Mouse (Mus musculus) T-cell, adult 2 months (primary cell): ENCODE data around the gene Cfap97.
A peak's percentile ranks its signal among the peaks of the same experiment; 100 is the strongest.
"Not testable (repeated sequence)": the region's sequence is repeated elsewhere in the genome, so short reads cannot be mapped to it uniquely, and the experiment has no call there.

ENCODE experiments used
- DNase-seq: peaks from one replicate; pipeline ENCODE4 v3.0.0; 2022; ENCODE audit warnings: low spot score

Cfap97 gene

DNA sequence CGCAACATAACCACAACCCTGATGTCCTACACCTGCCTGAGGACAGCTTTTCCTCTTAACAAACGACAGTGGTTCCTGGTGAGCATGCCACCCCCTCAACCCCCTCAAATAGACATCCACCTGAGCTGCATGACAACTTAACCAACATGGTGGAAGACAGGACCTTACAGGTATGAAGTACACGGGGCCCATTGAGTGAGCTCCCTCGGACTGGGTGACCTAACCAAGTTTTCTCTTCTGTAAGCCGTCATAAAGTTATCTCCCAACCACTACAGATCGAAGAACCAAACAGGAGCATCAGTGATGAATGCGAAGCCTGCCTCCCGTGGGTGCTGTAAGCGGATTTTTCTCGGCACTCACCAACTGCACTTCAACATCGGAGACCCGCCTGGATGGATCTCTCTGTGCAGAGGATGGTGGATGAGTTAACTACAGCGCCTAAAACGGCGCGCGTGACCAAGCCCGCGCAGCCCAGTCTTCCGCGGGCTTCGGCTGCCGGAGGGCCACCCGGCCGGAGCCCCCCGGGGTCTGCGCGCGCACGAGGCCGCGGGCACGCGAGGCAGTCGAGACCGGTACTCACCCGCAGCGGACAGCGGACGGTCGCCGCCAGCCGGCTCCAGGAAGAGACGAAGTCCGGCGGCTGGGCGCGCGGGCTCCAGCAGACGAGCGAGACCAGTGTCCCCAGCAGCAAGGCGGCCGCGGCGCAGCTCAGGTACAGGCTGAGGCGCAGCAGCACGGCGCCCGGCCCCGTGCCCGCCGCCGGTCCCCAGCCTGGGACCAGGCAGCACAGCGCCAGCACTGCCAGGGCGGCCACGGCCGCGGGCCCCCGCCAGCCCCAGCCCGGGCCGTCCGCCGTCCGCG lies at the start of gene Cfap97:
Cfap97 (plus strand) TSS at position 570 of the 861 bp plus-strand sequence.
- DNase-seq, result peak; percentile 23

DNA sequence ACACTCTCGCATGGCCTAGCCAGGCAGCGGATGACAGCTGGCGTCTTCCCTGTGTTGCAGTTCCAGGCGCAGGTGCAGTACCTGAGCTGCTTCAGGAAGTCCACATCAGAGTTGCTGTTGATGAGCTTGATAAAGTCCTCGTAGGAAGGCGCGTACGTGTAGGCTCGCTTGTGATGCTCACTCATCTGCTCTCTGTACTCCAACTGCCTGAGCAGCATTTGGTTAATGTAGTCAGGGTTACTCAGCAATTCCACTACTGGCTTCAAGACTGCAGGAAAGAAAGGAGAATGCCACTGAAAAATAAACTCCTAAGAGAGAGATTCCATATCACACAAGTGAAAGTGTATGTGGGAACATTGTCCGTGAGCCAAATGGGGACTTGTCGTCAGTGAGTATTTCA lies 48.1 kb upstream of the Cfap97 start:
- DNase-seq, result no peak

DNA sequence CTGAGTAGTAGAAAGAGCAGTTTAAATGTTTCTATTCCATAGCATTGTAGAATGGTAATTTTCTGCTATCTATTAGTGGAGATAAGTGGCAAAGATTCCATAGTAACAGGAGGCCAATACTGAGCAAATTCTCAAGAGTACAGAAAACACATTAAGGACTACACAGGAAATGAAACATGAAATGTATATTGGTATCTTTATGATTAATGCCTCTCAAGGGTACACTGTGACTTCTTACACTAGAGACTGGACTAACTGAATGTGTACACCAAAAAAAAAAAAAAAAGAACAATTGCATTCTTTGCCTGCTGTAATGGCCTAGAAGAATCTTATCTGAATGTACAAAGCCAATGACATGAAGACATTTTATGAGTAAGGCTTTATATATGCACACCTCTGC lies 43.9 kb upstream of the Cfap97 start:
- no peak for DNase-seq

DNA sequence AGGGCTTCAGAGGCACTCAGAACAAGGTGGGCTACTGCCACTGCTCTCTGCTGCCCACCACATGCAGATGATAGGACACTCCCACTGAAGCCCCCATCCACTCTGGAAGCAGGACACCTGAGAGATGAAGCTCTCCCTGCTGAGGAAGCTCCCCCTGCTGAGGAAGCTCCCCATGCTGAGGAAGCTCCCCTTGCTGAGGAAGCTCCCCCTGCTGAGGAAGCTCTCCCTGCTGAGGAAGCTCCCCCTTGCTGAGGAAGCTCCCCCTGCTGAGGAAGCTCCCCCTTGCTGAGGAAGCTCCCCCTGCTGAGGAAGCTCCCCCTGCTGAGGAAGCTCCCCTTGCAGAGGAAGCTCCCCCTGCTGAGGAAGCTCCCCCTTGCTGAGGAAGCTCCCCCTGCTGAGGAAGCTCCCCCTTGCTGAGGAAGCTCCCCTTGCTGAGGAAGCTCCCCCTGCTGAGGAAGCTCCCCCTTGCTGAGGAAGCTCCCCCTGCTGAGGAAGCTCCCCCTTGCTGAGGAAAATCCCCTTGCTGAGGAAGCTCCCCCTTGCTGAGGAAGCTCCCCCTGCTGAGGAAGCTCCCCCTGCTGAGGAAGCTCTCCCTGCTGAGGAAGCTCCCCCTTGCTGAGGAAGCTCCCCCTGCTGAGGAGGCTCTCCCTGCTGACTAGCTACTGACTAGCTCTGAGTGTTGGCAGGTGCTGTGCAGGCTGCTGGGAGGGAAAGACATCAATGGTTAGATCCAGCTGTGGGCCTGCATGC lies 38.0 kb upstream of the Cfap97 start:
- DNase-seq, result not testable (repeated sequence)

DNA sequence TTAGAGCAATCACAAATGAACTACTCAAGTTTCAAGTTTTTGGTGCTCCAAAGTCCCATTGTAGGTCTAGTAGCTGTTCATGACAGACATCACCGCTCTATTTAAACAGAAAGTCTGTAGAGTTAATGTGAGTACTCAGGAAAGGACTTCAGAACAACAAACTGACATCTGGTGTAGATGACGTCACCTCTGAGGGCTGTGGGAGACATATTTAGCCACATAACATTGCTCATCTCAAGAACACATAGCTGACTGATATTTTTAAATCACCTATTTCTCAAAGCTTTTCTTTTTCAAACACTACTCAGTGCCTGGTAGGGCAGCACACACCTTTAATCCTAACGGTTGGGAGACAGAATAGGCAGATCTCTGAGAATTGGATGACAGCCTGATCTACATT lies 34.4 kb upstream of the Cfap97 start:
- DNase-seq, result no peak

DNA sequence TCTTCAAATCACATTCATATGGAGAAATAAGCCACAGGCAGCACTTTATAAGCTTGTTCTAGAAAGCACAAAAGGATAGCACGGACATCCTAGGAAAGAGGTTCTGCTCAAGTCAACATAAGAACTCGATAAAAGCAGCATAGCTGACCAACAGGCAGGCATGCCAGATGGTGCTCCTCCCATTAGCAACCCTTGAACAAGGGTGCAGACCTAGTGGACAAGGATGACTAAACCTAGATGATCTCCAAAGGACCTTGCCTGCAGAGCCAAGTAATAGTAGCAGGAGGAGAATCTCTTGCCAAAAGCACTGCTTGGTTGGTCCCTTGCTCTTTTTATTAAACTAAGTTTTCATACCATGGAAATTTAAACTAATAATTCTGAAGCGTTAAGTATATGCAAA lies 32.4 kb upstream of the Cfap97 start:
- no peak for DNase-seq

DNA sequence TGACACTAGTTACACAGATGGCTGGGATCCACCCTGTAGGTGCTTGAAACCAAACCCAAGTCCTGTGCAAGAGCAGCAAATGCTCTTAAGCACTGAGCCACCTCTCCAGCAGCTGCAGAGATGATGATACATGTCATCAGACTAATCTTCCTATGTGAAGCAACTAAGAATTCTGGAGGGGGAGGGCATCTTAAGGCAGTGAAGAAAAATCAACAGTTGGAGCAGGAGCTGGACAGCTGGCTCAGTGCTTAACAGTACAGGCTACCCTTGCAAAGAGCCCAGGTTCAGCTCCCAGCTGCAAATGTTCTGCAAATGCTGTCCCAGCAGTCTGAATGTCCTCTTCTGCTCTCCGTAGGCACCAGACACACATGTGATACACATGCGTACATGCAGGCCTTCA lies 29.1 kb upstream of the Cfap97 start:
- DNase-seq, result no peak

DNA sequence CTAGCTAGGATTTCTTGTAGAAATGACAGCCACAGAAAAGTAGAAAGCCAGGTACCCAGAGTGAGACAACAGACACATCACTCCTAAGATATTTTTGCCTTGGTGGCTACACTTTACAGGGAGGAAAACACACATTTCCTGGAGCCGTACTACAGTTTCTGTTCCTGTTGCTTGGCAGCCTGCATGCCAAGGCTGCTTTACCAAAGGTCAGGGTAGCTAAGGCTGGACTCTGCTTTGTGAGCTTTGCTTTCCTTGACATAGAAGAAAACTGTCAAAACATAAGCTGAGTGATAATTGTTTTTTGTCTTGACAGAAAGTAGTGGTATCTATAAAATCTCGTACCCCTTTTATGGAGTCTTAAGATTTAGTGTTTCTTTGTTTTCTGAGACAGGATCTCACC lies 21.1 kb upstream of the Cfap97 start:
- no peak for DNase-seq

DNA sequence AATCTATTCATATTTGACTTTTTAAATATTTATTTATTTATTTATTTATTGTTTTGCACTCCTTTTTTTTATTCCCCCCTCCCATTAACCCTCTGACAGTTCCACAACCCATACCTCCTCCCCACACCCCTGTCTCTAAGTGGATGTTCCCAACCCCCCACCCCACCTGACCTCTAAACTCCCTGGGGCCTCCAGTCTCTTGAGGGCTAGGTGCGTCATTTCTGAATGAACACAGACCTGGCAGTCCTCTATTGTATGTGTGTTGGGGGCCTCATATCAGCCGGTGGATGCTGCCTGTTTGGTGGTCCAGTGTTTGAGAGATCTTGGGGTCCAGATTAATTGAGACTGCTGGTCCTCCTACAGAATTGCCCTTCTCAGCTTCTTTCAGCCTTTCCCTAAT lies 16.0 kb upstream of the Cfap97 start:
- not testable (repeated sequence) for DNase-seq

DNA sequence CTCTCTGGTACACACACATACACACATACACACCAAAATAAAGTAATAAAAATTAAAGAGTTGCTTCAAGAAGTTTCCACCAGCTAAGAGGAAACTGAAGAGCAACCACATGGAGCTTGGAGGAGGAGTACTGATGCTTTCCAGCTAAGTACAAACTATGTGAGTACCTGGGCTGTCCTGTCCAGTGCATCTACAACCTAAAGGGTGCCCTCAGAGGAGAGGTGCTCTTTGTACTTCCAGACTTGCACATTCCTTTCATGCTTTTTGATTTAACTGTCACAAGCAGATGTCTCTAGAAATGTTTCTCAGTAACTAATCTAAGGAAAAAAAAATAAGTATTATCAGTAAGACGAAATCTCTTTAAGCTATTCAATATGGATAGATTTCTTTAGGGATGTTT lies 14.2 kb upstream of the Cfap97 start:
- DNase-seq, result no peak

DNA sequence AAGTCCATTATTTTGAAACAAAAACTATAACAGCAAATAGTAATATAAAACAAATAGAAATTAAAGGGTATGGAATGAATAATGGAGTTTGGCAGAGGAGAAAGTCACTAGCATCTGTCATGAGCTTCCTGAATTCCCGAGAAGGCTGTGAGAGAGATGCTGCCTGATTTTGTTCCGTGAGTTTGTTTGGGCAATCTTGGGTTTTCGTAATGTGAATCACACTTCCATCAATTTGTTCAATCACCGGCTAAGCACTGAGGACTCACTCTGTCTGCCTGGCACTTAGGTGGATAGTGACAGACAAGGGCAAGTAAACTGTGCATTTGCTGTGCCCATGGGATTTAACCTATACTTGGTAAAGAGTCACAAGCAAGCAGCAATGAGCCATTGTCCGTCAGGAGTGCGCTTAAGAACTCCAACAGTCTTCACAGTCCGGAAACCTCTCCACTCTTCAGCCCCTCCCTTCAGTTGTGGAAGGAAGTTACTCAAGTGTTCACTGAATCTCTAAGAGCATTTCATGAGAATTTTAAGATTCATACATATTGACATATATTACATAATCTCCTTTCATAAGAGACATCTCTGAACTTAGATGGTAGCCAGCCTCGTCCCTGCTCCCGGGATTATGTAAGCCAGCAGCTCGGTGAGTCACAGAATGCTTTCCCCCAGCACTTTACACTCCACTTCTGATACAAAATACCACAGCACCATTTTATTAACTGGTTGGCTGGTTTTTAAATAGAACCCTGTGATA lies 13.6 kb upstream of the Cfap97 start:
- DNase-seq, result no peak

DNA sequence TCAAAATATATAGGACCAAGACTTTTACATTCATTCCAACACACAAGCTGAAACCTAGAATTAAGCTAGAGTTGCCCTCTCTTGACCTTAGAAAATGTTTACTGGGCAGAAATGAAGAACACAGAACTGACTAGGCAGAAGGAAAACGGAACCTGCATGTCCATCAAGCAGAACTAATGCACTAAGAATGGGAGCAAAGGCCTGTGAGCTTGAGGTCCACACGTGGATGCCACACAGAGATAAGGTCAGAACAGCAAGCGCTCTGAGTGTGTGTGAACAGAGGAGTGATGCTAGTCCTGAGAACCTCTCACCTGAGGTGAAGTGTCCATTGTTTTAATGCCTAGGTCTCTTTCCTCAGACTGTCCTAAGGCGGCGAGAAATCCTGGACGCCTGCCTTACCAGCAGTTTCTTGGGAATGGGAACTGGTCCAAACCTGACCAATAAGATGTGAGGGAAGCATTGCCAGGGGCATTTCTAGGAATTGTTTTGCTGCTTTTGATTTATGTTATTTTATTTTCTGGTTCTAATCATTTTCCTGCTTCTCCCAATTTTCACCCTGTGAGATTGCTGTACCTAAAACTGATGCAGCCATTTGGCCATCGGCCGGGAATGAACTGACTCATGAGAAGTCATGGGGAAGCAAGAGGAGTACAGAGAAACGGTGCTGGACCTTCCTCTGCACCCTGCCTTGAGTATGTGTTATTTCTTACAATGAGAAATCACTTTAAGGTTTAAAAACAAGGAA lies 11.0 kb upstream of the Cfap97 start:
- DNase-seq, result no peak

DNA sequence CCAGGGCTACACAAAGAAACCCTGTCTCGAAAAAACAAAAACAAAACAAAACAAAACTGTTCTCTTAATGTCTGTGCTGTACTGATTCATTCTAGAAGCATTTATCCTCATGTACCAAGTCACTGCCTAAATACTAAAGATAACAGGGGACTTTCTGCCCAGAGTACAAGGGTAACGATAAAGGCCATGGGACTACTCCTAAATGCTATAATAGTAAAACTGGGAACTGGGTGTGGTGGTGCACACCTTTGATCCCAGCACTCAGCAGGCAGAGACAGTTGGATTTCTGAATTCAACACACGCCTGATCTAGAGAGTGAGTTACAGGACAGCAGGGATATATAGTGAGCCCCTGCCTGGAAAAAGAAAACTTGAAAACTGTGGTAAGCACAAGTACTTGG lies 9.9 kb upstream of the Cfap97 start:
- no peak for DNase-seq

DNA sequence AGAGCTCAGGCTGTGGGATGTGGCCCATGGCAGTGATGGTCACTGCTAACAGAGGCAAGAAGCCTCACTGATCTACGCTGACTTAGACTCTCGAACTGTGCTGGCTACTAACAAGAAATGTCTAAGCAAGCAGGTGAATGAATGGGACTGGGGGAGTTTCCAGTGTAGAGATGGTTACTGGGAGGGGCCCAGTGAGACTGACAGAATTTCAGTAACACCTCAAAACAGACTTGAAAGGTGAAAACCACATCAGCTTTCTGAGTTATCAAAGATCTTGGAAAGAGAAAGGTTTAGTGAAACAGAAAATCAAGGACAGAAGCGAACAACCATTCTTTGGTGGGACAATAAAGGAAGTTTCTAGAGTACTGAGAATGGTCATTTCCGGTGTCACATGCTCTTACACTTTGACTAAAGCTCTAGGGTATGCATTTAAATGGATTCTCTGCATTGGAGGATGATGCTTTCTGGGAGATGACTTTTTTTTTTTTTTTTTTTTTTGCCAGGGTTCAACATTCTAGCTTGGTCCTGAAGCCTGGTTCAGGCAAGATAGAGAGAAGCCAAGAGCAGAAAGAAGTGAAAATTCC lies 9.0 kb upstream of the Cfap97 start:
- peak; percentile 18 for DNase-seq

DNA sequence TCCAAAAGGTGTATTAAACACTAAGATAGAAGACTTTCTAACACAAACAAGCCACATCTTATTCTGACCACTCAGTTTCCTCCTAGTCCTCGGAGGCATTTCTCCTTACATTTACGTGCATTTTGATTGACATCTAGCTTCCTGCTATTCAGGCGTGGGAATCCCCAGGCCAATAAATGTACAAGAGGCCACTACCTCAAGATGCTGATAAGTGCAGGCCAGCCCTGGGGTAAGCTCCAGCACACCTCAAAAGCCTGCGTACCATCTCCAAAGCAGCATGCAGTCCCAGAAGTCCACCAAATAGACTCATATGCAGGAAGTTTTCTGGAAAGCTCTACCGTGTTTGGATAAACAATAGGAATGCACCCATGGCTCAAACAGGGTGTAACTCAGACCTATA lies 8.1 kb upstream of the Cfap97 start:
- no peak for DNase-seq

DNA sequence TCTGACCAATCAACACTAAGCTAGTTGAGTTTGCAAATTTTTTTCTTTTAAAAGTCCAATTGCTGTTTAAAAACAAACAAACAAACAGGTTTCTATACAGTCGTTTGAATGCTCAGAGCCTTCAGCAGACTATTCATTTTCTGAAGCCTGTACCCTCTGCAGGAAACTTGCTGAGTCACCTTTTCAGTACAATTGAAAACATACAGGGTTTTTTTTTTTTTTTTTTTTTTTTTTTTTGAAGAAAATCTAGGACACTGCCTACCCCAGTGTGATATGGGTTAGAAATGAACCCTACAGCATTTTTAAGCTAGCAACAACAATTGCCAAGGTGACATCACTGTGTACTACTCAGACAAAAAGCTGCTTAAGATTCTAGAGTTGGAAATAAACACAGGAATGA lies 7.6 kb upstream of the Cfap97 start:
- no peak for DNase-seq

DNA sequence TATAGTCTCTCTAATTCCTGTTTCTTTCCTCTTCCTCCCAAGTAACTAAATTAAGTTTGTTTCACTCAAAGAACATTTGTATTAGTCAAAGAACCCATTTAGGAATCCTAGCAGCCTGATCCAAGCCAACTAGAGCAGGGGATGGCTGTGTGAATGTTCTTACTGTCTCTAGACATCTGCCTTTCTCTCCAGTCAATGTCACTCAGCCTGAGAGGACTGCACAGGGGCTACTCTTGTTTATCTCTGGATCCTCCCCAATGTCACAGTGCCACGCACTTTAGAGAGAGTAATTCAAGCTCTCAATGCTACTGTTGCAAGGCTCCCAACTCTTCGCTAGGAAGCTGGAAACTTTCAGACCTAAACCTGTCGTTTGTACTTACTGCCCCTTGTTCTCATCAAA lies 5.4 kb upstream of the Cfap97 start:
- DNase-seq, result no peak

DNA sequence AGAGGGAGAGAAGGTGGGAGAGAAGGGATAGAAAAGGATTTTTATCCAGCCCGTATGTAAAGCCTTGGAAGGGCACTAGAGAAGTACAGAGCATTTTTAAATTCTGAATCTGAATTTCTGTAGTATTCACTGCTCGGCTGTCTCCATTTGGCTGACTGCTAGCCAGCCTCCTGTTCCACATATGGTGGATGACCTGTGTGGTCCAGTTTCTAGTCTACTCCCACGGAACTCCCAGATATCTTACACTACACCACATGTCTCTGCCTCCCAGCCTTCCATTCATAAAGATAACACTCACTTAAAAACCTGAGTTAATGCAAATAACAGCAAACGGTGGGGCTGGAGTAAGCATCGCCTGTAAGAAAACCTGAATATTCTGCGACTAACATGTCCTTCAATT lies 2.3 kb upstream of the Cfap97 start:
- no peak for DNase-seq

DNA sequence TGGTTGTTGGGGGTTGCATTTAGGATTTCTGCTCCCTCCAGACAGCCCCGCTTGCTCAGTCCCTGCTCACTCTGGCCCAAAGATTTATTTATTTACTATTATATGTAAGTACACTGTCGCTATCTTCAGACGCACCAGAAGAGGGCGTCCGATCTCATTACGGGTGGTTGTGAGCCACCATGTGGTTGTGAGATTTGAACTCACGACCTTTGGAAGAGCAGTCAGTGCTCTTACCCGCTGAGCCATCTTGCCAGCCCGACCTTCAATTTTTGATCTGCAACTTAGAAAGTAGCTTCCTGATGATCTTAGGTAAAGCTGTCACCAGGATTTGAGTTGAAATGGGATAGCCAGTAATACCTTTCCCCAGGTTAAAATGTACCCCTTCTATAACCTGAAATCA lies 1.8 kb upstream of the Cfap97 start:
- peak; percentile 9 for DNase-seq

DNA sequence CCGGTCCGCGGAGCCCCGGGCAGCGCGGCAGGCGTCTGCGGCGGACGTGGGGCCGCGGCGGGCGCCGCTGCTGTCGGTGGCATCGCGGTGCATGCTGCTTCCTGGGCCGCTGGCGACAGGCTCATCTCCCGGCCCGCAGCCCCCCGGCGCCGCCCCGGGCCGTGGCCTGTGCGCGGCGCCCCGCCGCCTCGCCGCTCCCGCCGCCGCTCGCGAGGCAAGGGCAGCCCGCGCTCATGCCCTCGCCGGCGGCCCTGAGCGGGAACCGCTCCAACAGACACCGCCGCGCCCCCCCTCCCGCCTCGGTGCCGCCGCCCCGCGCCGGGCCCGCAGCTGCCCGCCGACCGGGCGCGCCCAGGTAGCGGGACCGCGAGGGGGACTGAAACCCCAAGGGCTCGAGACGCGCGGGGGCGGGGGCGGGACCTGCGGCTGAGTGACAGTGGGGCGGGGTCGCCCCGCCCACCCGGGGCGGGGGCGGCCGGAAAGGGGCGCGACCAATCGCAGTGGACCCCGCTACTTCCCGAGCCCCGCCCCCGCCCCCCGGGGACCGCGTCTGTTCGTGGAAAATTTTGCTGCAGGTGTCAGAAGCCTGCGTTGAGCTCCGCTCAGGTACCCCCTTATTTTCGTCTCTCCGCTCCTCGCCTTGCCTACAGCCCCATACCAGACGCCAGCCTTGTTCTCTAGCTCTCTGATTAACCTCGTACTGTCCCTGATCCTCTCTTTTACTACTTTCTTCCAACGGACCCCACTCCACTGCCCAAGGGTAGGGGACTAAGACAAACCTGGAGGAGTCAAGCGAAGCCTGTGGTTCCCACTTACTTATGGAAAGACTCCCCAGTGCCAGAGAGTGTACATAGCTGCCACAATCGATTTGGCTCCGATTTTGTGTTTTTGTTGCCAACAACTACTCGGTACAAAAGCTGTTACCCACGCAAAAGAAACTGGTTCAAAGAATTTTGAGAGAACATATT lies 777 bp downstream of the Cfap97 start, which contains the start of gene Snx25:
Snx25 (minus strand) TSS at position 96 of the 968 bp plus-strand sequence.
- DNase-seq, result peak; percentile 81
